Mouse (Mus musculus): ENCODE measurements around the gene Fbxo6. TPM values are rescaled to one million over a fixed set of nuclear protein-coding genes. Genes with fewer than 3 reads are reported as not detected.

Fbxo6 gene
- polyA plus RNA-seq, 1 experiment from 2014 or later, result 30.6 TPM

DNA sequence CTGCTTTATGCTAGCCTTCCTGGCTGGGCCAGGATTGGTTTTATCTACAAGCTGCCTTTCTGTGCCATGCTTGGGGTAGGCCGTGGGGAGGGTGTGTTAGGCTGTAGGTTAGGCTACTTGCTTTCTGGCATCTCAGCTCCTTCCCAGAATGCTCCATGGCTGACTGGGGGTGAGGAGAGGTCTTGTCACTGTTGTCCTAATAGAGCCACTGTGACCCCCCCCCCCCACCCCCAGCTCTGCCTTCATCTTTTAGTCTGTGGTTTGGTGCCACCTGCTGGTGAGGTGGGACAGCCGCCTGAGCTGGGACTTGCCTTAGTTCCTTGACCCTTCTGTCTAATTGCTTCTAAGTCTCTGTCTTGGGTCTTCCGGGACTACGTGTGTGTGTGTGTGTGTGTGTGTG, 15.0 kb upstream of the Fbxo6 start:
- peaks cover 6% of the 10 kb centered on the region; the same call in 1 of the 2 replicates for H3K4me1 ChIP-seq (replicated peaks; ENCODE audit: control insufficient read depth, insufficient read depth, low read length)
- H3K4me3 ChIP-seq (ENCODE audit: low read depth, low read length), result no peak overlapping the region
- no peaks in the 10 kb centered on the region for H3K9me3 ChIP-seq (ENCODE audit: control insufficient read depth, low read length)
- H3K27ac ChIP-seq (ENCODE audit: low read depth, low read length), result no peak overlapping the region
- DNase-seq (ENCODE audit: low spot score) (peak; percentile 51), ATAC-seq (replicated peaks; ENCODE audit: low FRiP score) (no peak)
- no peak overlapping the region for H3K9ac ChIP-seq (ENCODE audit: low read depth, low read length)
- H3K36me3 ChIP-seq (ENCODE audit: control insufficient read depth, insufficient read depth, low read length), result no peaks in the 10 kb centered on the region
- 22% methylated on average over 4 of the region's 4 CpGs for WGBS
- H3K4me2 ChIP-seq, result no peak overlapping the region
- H3K27me3 ChIP-seq (replicated peaks; ENCODE audit: control insufficient read depth, insufficient read depth, low read length), result peaks cover 77% of the 10 kb centered on the region

GRCm38 (mm10) chr4:148166431-148166830, 14.5 kb upstream of the Fbxo6 start:
- H3K9ac ChIP-seq (ENCODE audit: low read depth, low read length), result no peak overlapping the region
- H3K27ac ChIP-seq (ENCODE audit: low read depth, low read length), result no peak overlapping the region
- ATAC-seq (replicated peaks; ENCODE audit: low FRiP score) (no peak), DNase-seq (ENCODE audit: low spot score) (no peak)
- peaks cover 77% of the 10 kb centered on the region for H3K27me3 ChIP-seq (replicated peaks; ENCODE audit: control insufficient read depth, insufficient read depth, low read length)
- WGBS, result 19% methylated on average over 10 of the region's 10 CpGs
- H3K9me3 ChIP-seq (ENCODE audit: control insufficient read depth, low read length), result no peaks in the 10 kb centered on the region
- peaks cover 6% of the 10 kb centered on the region; the same call in 1 of the 2 replicates for H3K4me1 ChIP-seq (replicated peaks; ENCODE audit: control insufficient read depth, insufficient read depth, low read length)
- no peak overlapping the region for H3K4me3 ChIP-seq (ENCODE audit: low read depth, low read length)
- H3K36me3 ChIP-seq (ENCODE audit: control insufficient read depth, insufficient read depth, low read length), result no peaks in the 10 kb centered on the region
- H3K4me2 ChIP-seq, result no peak overlapping the region

GRCm38 (mm10) chr4:148165551-148165950, 13.6 kb upstream of the Fbxo6 start:
- WGBS, result 12% methylated on average over 17 of the region's 17 CpGs
- Histone ChIP-seq H3K27ac (ENCODE audit: low read depth, low read length) (no peak overlapping the region), H3K9ac (ENCODE audit: low read depth, low read length) (no peak overlapping the region), H3K27me3 (replicated peaks; ENCODE audit: control insufficient read depth, insufficient read depth, low read length) (peaks cover 81% of the 10 kb centered on the region), H3K36me3 (ENCODE audit: control insufficient read depth, insufficient read depth, low read length) (no peaks in the 10 kb centered on the region), H3K4me1 (replicated peaks; ENCODE audit: control insufficient read depth, insufficient read depth, low read length) (peaks cover 9% of the 10 kb centered on the region; the same call in 1 of the 2 replicates), H3K4me3 (ENCODE audit: low read depth, low read length) (no peak overlapping the region), H3K4me2 (no peak overlapping the region), H3K9me3 (ENCODE audit: control insufficient read depth, low read length) (no peaks in the 10 kb centered on the region)
- ATAC-seq (replicated peaks; ENCODE audit: low FRiP score) (no peak), DNase-seq (ENCODE audit: low spot score) (no peak)

DNA sequence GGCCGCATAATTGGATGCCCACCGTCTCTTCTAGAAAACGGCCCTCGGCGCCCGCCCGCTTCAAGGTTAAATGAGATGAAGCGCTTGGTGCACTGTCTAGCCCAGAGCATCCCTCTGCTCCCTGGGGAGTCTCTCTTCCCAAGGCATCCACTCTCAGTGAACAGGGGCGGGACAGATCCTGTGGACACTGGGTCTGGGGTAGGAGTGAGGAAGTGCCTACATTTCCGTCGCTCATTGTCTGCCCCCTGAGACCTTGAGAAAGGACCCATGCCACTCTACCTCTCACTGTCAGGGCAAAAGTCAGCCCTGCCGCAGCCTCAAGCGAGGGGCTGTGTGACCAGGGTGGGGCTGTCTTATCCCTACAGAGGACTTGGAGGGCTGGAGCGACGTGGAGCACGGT, 12.5 kb upstream of the Fbxo6 start:
- Histone ChIP-seq H3K36me3 (ENCODE audit: control insufficient read depth, insufficient read depth, low read length) (no peaks in the 10 kb centered on the region), H3K4me1 (replicated peaks; ENCODE audit: control insufficient read depth, insufficient read depth, low read length) (peaks cover 7% of the 10 kb centered on the region; the same call in 1 of the 2 replicates), H3K9ac (ENCODE audit: low read depth, low read length) (no peak overlapping the region), H3K27me3 (replicated peaks; ENCODE audit: control insufficient read depth, insufficient read depth, low read length) (peaks cover 77% of the 10 kb centered on the region), H3K4me2 (peak overlapping the region; percentile 55), H3K4me3 (ENCODE audit: low read depth, low read length) (peak overlapping the region; percentile 24; the same call in 1 of the 2 replicates), H3K27ac (ENCODE audit: low read depth, low read length) (no peak overlapping the region), H3K9me3 (ENCODE audit: control insufficient read depth, low read length) (no peaks in the 10 kb centered on the region)
- 2% methylated on average over 16 of the region's 16 CpGs for WGBS
- no peak for ATAC-seq (replicated peaks; ENCODE audit: low FRiP score)
- DNase-seq (ENCODE audit: low spot score), result no peak

DNA sequence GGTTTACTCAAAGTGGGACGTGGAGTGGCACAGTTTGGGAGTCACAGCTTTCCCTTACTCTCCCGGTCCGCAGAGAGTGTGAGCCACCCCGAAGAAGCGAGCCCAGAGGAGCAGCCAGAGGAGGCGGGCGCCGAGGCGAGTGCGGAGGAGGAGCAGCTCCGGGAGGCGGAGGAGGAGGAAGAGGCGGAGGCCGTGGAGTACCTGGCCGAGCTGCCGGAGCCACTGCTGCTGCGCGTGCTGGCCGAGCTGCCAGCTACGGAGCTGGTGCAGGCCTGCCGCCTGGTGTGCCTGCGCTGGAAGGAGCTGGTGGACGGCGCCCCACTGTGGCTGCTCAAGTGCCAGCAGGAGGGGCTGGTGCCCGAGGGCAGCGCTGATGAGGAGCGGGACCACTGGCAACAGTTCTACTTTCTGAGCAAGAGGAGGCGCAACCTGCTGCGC, 12.1 kb upstream of the Fbxo6 start:
- Histone ChIP-seq H3K9me3 (ENCODE audit: control insufficient read depth, low read length) (no peaks in the 10 kb centered on the region), H3K36me3 (ENCODE audit: control insufficient read depth, insufficient read depth, low read length) (no peaks in the 10 kb centered on the region), H3K4me1 (replicated peaks; ENCODE audit: control insufficient read depth, insufficient read depth, low read length) (peaks cover 6% of the 10 kb centered on the region; the same call in 1 of the 2 replicates), H3K27ac (ENCODE audit: low read depth, low read length) (no peak overlapping the region), H3K9ac (ENCODE audit: low read depth, low read length) (no peak overlapping the region), H3K27me3 (replicated peaks; ENCODE audit: control insufficient read depth, insufficient read depth, low read length) (peaks cover 75% of the 10 kb centered on the region), H3K4me3 (ENCODE audit: low read depth, low read length) (peak overlapping the region; percentile 24), H3K4me2 (peak overlapping the region; percentile 55)
- WGBS, result under 1% methylated on average over 29 of the region's 29 CpGs
- DNase-seq (ENCODE audit: low spot score) (peak; percentile 70), ATAC-seq (replicated peaks; ENCODE audit: low FRiP score) (peak; percentile 22; the same call in 1 of the 2 replicates)

GRCm38 (mm10) chr4:148160436-148161390, 8.8 kb upstream of the Fbxo6 start, which contains the start of the genes Fbxo44 and Fbxo2:
Fbxo44 (minus strand) TSS chr4:148160482.
Fbxo2 (plus strand) TSS chr4:148160621.
- Histone ChIP-seq H3K27ac (ENCODE audit: low read depth, low read length) (no peak within 1 kb of the TSS), H3K9ac (ENCODE audit: low read depth, low read length) (peak within 1 kb of the TSS; percentile 62), H3K9me3 (ENCODE audit: control insufficient read depth, low read length) (no peaks in the 10 kb centered on the region), H3K4me1 (replicated peaks; ENCODE audit: control insufficient read depth, insufficient read depth, low read length) (peaks cover 12% of the 10 kb centered on the region), H3K27me3 (replicated peaks; ENCODE audit: control insufficient read depth, insufficient read depth, low read length) (peaks cover 54% of the 10 kb centered on the region), H3K4me3 (ENCODE audit: low read depth, low read length) (peak within 1 kb of the TSS; percentile 52), H3K4me2 (peak within 1 kb of the TSS; percentile 92), H3K36me3 (ENCODE audit: control insufficient read depth, insufficient read depth, low read length) (no peaks in the 10 kb centered on the region)
- DNase-seq (ENCODE audit: low spot score) (peak; percentile 37), ATAC-seq (replicated peaks; ENCODE audit: low FRiP score) (peak; percentile 53)
- WGBS, result 2% methylated on average over 39 of the region's 43 CpGs

DNA sequence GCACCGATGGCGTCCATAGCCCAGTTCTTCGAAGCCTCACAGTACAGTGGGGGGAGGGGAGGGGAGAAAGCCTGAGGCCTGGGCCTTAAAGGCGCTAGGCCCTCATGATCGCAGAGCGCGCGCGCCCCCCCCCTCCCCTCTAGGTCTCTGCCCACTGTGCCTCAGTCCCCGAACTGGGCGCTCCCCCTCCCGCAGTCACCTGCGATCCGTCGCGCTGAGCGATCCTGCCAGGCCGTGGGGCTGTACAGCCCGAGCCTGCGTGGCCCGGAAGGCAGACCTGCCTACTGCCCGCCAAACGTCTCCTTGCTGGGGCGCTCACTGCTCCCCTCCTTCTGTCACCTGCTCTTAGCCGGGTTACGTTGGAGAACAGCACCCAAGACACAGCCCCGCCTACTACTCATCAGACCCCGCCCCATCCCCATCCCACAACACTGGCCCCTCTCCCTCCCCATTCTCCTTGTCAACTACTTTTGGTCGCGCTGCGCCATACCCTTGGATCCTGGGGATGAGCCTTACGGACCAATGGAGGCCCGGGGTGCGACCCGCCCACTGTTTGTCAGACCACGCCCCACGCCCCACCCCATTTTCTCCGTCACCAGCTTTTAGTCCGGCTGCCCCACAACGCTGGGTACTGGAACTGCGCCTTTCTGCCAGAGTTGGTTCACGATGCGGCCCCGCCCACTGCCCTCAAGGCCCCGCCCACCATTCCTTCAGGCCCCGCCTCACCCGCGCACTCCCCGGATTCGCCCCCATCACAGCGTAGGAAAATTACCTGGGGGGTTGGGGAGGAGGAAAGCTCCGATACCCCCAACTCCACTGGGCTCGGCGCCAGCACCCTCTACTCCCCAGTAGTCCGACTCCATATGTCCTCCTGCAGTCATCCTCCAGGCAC, 7.8 kb upstream of the Fbxo6 start:
- WGBS, result under 1% methylated on average over 52 of the region's 55 CpGs
- Histone ChIP-seq H3K27ac (ENCODE audit: low read depth, low read length) (no peak overlapping the region), H3K36me3 (ENCODE audit: control insufficient read depth, insufficient read depth, low read length) (no peaks in the 10 kb centered on the region)

More for the DNA sequence above, 7.8 kb upstream of the Fbxo6 start:
- H3K27me3 ChIP-seq (replicated peaks; ENCODE audit: control insufficient read depth, insufficient read depth, low read length), result peaks cover 45% of the 10 kb centered on the region
- H3K4me1 ChIP-seq (replicated peaks; ENCODE audit: control insufficient read depth, insufficient read depth, low read length), result peaks cover 12% of the 10 kb centered on the region
- peak; percentile 91 for ATAC-seq (replicated peaks; ENCODE audit: low FRiP score)
- H3K9me3 ChIP-seq (ENCODE audit: control insufficient read depth, low read length), result no peaks in the 10 kb centered on the region
- peak overlapping the region; percentile 52 for H3K4me3 ChIP-seq (ENCODE audit: low read depth, low read length)
- peak overlapping the region; percentile 92 for H3K4me2 ChIP-seq
- peak; percentile 97 for DNase-seq (ENCODE audit: low spot score)
- peak overlapping the region; percentile 62 for H3K9ac ChIP-seq (ENCODE audit: low read depth, low read length)
